Mouse (Mus musculus) G1E-ER4 (cell line): ENCODE measurements at regions not wholly inside any gene's neighbourhood (a gene's known extent, or its start where the extent isn't known, plus 50 kb on each side); places are given as distances from the start of the nearest gene placed in this dataset.

Experiments
- GATA1 ChIP-seq: IDR thresholded peaks from one replicate; pipeline ENCODE4 v1.8.0; 2012; ENCODE audit warnings: low read length, inconsistent platforms

DNA sequence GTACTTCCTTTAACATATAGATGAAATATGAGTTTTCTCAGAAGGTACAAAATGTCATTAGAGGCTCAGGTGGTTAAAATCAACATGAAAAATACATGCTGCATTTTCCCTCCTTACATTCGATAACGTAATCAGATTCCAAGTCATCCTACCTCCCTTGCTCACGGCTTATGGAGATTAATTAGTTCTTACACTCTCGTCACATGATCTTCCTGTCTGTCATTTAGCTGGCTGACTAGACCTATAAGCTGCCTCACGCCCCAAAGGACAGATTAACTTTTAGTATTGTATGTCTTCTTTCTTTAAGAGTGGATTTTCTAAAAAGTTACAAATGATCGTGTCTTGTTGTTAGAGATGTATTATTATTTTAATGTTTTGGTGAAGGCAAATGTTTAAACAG lies 669.6 kb upstream of the Zeb2 start:
- no peak for TF ChIP-seq GATA1

DNA sequence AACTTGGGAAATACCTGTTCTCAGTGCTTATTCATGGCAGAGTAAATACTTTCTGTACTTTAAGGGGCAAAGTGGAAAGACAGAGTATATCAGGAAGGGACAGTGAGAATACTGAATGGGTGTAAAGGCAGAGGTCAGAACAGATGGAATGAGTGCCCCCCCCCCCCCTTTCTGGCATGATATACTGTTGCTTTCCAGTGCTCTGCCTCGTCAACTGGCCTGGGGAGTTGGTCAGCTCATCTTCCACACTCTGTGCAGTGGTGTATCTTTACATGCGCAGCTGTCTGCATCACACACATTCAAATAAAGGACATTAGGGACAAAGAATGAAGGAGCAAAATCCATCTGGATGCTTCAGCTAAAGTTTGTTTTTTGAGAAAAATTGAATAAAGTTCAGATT lies 668.5 kb upstream of the Zeb2 start:
- no peak for TF ChIP-seq GATA1

DNA sequence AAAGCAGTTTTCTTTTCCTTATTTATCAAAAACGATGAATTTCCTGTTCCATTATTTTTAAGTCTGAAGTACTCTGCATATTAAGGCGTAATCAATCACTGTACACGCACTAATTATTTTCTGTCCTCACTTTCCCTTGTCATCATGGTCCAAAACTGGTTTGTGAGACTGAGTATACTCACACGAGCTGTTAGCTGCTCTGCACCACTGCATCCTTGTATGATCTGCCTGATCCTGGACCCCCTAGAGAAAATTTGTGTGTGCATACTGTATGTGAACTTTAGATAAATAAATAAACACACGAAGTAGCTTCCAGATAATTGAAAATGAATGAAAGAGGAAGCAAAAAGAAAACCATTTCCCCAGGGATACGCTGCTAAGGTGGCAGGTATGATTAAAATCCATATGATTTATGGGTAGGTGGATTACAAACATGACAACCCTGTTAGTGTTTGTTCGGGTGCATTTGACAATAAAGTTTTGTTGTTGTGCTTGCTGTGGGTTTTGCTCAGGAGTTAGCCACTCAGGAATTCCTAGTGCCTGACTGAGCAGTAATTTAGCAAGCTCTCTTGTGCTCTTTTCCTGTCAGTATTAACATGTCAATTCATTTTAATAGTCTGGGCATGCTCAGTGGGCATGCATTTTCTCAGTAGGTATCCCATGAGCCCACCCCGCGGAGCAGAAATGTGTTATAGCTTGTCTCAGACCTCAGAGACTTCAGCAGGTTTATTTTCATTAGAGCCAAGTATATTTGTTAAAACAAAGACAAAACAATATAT lies 666.6 kb upstream of the Zeb2 start:
- no peak for TF ChIP-seq GATA1

DNA sequence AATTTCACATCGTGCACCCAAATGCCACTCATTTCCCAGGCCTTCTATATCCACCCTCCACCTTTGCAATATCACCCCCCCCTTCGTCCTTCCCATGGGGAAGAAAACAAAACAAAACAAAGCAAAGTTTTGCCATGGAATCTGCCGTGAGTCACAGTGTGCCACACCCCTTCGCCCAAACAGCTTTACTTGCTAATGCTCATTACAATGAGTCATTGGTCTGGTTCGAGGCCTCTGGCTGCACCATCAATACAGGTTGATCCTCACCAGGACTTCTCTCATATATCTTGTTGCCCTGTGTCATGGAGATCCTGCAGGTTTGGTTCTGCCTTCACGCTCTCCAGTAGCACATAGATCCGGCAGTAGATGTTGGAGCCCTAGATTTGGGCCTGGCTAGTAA lies 660.3 kb upstream of the Zeb2 start:
- no peak for TF ChIP-seq GATA1

DNA sequence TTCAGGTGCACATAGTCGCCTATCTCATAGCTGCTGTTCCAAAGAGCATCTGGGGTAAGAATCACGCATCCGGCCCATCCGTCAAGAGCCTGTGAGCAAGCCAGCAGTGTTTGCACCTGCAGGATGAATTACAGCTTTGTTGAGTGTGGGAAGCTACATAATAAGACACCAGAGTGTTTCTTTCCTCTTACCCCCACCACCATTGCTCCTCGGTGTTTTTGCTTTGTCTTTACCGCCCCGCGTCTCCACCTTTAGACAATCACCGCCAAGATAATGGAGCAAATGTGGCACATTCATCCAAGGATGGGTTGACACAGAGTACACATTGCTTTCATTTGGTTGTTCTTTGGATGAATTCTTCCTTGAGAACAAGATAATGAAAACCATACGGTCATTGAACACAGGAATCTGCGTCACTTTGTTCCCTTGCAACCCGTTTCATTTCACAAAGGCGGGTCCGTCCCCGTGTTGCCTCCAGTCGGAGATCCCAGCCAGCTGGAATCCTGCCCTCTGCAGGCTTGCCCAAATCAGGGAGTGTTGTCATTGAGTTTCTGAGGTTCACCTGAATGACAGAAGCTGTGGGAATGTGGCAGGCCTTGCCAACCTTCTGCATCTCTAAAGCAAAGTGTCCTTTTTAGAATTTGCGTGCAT lies 659.4 kb upstream of the Zeb2 start:
- TF ChIP-seq GATA1 = no peak

DNA sequence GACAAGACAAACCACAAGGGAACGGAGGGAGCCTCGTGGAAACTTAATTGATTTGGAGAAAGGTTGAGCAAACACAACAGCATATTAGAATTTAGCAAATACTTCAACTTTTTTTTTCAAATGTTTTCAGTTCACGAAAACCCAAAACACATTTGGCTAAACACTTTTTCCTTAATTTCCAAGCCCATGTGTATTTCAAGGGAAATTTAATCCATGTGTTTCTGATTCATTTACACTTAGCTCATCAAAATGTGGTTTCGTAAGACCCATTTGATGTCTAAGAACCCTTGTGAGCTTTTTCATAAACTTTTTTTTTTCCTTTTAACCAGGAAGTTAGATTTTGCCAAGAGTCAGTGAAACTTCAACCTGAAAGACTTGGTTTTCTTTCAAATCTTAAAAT lies 658.5 kb upstream of the Zeb2 start:
- TF ChIP-seq GATA1 = no peak

DNA sequence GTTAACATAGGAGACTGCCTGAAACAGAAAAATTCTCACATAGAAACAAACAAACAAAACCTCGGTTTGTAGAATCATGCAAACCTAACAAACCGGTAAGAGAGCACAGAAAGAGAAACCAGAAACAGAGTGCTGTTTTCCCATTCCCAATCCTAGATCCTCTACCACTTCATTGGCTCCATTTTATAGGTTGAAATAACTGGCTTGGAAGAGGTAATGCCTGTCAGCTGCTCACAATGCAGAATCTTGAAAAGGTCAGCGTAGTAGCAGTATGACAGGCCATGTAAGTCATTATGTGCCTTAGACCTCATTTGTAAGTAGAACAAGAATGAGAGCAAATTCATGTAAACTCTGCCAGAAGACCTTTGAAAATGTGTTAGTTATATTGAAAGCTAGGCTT lies 657.2 kb upstream of the Zeb2 start:
- no peak for TF ChIP-seq GATA1

DNA sequence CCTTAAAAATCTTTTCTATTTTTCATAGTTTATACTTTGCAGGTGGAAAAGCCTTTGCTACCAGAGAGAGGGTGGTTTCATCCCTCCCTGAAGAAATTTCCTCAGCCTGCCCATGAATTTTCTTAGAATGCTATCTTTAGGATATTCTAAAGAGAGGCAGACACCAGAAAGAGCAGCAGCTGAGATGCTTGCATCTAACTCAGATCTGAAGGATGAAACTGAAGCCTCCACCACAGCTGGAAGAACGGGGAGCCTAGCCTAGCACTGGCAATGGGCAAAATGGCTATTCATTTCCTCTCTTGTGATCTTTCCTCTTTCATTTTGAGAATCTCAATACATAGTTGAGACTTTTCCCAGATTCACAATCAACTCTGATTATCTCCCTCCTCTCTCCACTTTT lies 640.0 kb upstream of the Zeb2 start:
- no peak for TF ChIP-seq GATA1

DNA sequence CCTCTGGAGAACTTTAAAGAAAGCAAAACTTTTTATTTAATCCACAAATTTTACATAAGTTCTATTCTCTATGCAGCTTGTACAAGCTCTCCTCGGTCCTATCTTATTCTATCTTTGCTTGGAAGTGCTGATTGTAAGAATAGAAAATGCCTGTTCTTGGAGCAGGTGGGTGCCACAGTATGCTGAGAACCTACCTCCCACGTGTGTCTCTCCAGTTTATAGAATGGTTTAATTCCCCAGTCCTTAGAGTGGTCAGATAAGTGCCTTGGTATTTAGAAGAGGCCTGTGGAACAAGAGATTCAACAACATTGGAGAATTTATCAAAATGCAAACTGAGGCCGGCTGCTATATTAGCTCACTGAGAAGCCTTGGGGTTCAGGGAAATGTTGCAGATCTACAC lies 639.2 kb upstream of the Zeb2 start:
- no peak for TF ChIP-seq GATA1

DNA sequence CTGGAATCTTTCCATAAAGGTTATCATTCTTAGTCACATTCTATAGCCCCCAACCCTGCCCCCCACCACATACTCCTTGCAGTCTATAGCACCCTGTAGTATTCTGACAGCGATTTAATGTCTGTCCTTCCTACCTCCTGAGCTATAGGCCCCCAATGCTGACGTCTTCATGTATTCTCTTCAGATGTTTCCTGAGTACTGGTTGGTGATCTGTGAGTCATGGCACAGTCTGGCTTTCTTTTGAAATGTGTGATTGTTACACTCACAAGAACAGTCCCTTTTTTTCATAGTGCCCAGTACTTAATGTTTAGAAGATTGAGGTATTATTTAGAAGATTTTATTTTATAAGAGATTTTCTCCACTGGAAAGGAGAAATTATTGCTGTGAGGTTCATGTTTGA lies 634.6 kb upstream of the Zeb2 start:
- TF ChIP-seq GATA1 = no peak

DNA sequence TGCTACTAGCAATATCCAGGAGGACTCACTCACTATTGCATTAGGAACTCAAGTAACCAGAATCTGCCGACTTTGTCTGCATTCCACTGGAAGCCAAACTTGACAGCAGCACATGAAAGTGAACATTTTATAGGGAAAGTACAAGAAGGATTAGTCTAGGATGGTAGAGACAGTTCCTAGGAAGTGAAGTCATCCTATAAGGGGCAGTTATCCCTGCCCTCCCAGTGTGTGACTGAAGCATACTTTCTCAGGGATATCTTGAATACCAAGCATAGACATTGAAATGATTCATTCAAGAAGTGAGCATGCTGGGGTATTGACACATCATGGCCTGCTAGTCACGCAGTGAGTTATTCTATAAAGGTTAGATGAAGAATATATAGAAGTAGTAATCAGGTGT lies 632.2 kb upstream of the Zeb2 start:
- TF ChIP-seq GATA1 = no peak

DNA sequence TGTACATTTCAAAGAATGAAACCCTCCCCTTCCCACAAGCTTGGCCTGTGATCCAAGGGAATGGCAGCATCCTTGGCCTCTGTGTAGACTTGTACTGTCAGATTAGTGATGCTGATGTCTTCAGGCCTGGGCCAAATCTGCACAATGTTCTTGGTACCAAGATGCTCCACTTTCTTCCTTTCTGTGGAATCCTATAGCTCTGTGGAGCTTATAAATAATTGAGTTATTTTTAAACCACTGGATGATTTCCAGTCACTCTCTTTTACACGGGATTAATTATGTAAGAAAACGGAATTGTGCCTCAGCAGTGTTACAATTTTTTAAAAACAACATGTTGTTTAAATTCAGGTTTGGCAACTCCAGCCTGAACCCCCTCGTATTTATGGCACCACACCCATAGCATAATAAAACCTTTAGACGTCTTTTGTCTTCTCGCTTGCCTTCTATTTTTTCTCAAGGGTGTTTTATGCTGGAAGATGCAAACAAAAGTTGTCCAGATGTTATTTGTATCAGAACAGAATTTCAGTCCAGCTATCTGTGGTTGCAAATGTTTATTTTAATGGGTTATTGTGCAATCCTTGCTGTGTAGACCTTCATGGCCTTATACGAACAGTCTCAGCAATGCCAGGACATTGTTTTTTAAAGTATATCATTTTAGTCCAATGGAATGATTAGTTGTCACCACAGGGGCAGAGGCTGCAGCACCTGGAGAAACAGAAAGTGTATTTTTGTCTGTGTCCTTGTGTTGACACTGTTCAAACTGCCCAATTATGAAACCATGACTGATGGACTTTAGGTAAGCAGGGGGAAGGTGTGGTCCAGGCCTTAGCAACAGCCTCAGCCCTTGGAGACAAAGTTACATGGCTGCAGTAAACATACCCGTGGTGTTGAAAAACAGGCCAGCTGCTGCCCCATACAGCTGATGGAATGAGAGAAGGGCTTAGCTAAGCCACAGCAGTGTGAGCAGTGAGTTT lies 630.4 kb upstream of the Zeb2 start:
- TF ChIP-seq GATA1 = no peak

DNA sequence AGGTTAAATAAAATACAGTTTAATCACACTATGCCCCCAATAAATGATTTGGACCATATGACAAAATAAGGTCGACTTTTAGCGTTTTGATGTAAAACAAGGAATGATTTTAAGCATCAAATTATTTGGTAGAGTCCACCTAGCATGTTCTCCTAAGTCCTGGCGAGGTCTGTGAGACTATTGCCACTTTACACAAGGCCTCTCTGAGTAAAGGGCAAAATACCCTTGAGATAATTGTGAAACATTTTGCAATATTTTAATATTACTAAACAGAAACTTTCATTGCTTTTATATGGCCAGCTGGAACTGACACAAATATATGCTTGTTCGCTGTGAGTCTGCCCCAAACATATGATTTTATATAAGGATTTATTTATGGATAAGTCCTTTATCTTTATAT lies 629.4 kb upstream of the Zeb2 start:
- TF ChIP-seq GATA1 = no peak

DNA sequence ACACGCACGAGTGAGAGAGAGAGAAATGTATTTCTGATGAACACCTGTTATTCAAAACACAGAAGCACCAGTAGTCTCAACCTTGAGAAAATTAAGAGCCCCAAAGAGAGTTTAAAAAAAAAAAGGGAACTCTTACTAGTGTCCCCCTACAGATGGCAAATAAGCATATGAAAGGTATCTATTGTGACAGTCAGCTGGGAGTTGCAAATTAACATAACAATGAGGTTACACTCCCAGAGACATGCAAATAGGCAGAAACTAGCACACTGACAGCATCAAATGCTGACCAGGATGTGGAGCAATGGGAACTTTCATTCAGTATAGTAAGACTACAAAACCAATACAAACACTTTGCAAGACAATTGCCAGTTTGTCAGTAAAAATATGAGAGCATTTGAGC lies 619.1 kb upstream of the Zeb2 start:
- TF ChIP-seq GATA1 = no peak

DNA sequence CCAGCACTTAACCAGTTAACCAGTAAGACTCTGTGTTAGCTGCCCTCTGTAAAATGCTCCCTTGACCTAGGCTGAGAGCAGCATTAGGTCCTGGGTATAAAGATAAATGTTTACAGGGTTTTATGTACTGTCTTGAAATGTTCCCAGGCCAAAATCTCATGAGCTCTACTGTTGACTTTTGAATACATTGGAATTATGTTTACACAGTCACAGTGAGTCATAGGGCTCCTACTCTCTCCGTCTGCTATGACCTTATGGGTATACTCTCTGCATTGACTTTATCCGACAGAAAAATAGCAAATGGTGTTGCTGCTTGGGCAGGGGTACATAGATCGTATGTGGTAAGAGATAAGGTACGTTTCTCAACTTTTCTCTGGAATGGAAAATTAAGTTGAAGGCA lies 596.8 kb upstream of the Zeb2 start:
- TF ChIP-seq GATA1 = no peak

DNA sequence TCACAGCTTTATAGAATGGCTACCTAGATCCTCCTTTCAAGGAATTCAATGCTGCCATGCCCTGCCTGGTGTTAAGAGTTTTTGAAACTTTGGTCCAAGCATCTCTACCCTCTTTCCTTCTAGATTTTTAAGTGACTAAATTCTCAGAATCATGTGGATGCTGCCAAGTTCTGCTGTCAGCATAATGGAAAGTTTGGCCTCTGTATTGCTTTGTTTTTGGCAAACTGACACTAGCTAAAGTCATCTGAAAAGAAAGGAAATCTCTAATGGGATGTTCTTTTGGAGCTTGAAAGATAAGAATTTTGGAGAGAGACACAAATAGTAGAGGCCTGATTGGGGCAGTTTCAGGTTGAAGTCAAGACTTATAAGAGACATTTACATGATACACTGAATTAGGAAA lies 589.8 kb upstream of the Zeb2 start:
- no peak for TF ChIP-seq GATA1

DNA sequence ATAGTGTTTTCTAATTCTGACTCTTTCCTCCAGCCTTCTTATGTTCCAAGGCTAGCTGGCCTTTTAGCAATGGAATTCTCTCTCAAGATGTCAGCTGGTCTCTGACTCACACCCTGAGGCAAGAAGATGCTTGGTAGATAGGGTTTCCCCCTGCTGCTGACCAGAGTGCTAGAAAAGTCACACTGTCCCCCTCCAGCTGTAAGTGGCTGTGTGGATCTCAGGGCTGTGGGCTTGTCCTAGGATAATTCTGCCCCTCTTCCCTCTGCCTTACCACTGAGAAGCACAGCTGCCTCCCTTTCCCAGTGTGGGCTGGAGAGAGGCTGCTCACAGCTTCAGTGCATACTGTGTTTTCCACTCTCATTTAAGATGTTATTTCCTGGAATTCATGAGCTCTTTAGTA lies 585.3 kb upstream of the Zeb2 start:
- no peak for TF ChIP-seq GATA1
